7 mouse cellular contexts compared by ENCODE assay signal in genomic region chr15:5117031-5117601, GRCm38 (mm10). TPM values are rescaled to one million over a fixed set of nuclear protein-coding genes. Genes with fewer than 3 reads are reported as not detected.
DNase-seq lines count a peak whose midpoint lies in the region; ATAC-seq lines count a peak whose summit lies in the region.

No protein-coding gene starts in this region.

- H3K36me3 ChIP-seq in neural tube, embryonic 11.5 days (ENCODE audit: control insufficient read depth, insufficient read depth, low read length), result peaks cover 26% of the 10 kb centered on the region
- H3K36me3 ChIP-seq in embryonic facial prominence, embryonic 12.5 days, result peaks cover 42% of the 10 kb centered on the region
- H3K36me3 ChIP-seq in intestine, embryonic 16.5 days (ENCODE audit: control insufficient read depth, insufficient read depth, low read length), result peaks cover 17% of the 10 kb centered on the region
- H3K36me3 ChIP-seq in midbrain, embryonic 11.5 days (ENCODE audit: control insufficient read depth, insufficient read depth, low read length), result peaks cover 28% of the 10 kb centered on the region

- peak overlapping the region; percentile 94 for H3K9ac ChIP-seq in neural tube, embryonic 11.5 days (ENCODE audit: low read length)
- H3K9ac ChIP-seq in embryonic facial prominence, embryonic 12.5 days, result peak overlapping the region; percentile 89
- H3K9ac ChIP-seq in intestine, embryonic 16.5 days (ENCODE audit: low read depth, low read length), result peak overlapping the region; percentile 87
- peak overlapping the region; percentile 96 for H3K9ac ChIP-seq in midbrain, embryonic 11.5 days (ENCODE audit: low read length)

- H3K27me3 ChIP-seq in neural tube, embryonic 11.5 days (ENCODE audit: control insufficient read depth, insufficient read depth, low read length), result no peaks in the 10 kb centered on the region
- no peaks in the 10 kb centered on the region for H3K27me3 ChIP-seq in embryonic facial prominence, embryonic 12.5 days
- no peaks in the 10 kb centered on the region for H3K27me3 ChIP-seq in intestine, embryonic 16.5 days (replicated peaks; ENCODE audit: control insufficient read depth, insufficient read depth, low read length)
- no peaks in the 10 kb centered on the region for H3K27me3 ChIP-seq in midbrain, embryonic 11.5 days (ENCODE audit: control insufficient read depth, insufficient read depth, low read length)

- peaks cover 10% of the 10 kb centered on the region for H3K4me1 ChIP-seq in neural tube, embryonic 11.5 days (ENCODE audit: control insufficient read depth, insufficient read depth, low read length)
- peaks cover 17% of the 10 kb centered on the region for H3K4me1 ChIP-seq in embryonic facial prominence, embryonic 12.5 days
- peaks cover 7% of the 10 kb centered on the region for H3K4me1 ChIP-seq in intestine, embryonic 16.5 days (ENCODE audit: control insufficient read depth, insufficient read depth, low read length)
- H3K4me1 ChIP-seq in midbrain, embryonic 11.5 days (ENCODE audit: control insufficient read depth, insufficient read depth, low read length), result peaks cover 9% of the 10 kb centered on the region

- no peaks in the 10 kb centered on the region for H3K9me3 ChIP-seq in neural tube, embryonic 11.5 days (ENCODE audit: control insufficient read depth, low read length)
- H3K9me3 ChIP-seq in embryonic facial prominence, embryonic 12.5 days, result no peaks in the 10 kb centered on the region
- no peaks in the 10 kb centered on the region for H3K9me3 ChIP-seq in intestine, embryonic 16.5 days (ENCODE audit: control insufficient read depth, low read length)
- no peaks in the 10 kb centered on the region for H3K9me3 ChIP-seq in midbrain, embryonic 11.5 days (ENCODE audit: control insufficient read depth, low read length)

- H3K27ac ChIP-seq in neural tube, embryonic 11.5 days (ENCODE audit: low read depth, low read length), result peak overlapping the region; percentile 80
- H3K27ac ChIP-seq in embryonic facial prominence, embryonic 12.5 days, result peak overlapping the region; percentile 96
- H3K27ac ChIP-seq in intestine, embryonic 16.5 days (ENCODE audit: low read length), result peak overlapping the region; percentile 69
- peak overlapping the region; percentile 42; the same call in 1 of the 2 replicates for H3K27ac ChIP-seq in midbrain, embryonic 11.5 days (ENCODE audit: low read depth, low read length)

- no peak for ATAC-seq in neural tube, embryonic 11.5 days (ENCODE audit: insufficient read depth, low FRiP score, low TSS enrichment)
- no peak for ATAC-seq in embryonic facial prominence, embryonic 12.5 days (ENCODE audit: insufficient number of reproducible peaks, insufficient read depth, low FRiP score, low TSS enrichment)
- ATAC-seq in intestine, embryonic 16.5 days, result no peak
- no peak for ATAC-seq in midbrain, embryonic 11.5 days (ENCODE audit: low FRiP score)

- 3% methylated on average over 22 of the region's 22 CpGs for WGBS in neural tube, embryonic 11.5 days
- under 1% methylated on average over 22 of the region's 22 CpGs for WGBS in embryonic facial prominence, embryonic 12.5 days
- WGBS in intestine, embryonic 16.5 days, result under 1% methylated on average over 22 of the region's 22 CpGs
- 3% methylated on average over 22 of the region's 22 CpGs for WGBS in midbrain, embryonic 11.5 days

- DNase-seq in neural tube, embryonic 11.5 days (ENCODE audit: low spot score), result no peak
- no peak for DNase-seq in neural tube, embryonic 10.5 days (ENCODE audit: extremely low spot score, low spot score)
- DNase-seq in midbrain, embryonic 11.5 days (ENCODE audit: low spot score, missing footprints), result no peak
- no peak for DNase-seq in ovary, postnatal 14 days (ENCODE audit: low spot score)
- DNase-seq in left cerebral cortex, adult 8-10 months (ENCODE audit: low spot score in 2 of 2), result no peak

- H3K4me2 ChIP-seq in neural tube, embryonic 11.5 days (ENCODE audit: low read depth), result peak overlapping the region; percentile 82
- peak overlapping the region; percentile 75 for H3K4me2 ChIP-seq in embryonic facial prominence, embryonic 12.5 days (replicated peaks)
- peak overlapping the region; percentile 60 for H3K4me2 ChIP-seq in intestine, embryonic 16.5 days (ENCODE audit: low read depth, low read length)
- peak overlapping the region; percentile 71 for H3K4me2 ChIP-seq in midbrain, embryonic 11.5 days

- peak overlapping the region; percentile 94 for H3K4me3 ChIP-seq in neural tube, embryonic 11.5 days (ENCODE audit: low read depth, low read length)
- H3K4me3 ChIP-seq in embryonic facial prominence, embryonic 12.5 days, result peak overlapping the region; percentile 90
- peak overlapping the region; percentile 75 for H3K4me3 ChIP-seq in intestine, embryonic 16.5 days (ENCODE audit: low read length)
- H3K4me3 ChIP-seq in midbrain, embryonic 11.5 days (ENCODE audit: low read depth, low read length), result peak overlapping the region; percentile 96

RNA-seq across cellular contexts. Expression of gene Rpl37, which starts 0.7 kb away (rescaled TPM):
- polyA plus RNA-seq in neural tube, embryonic 11.5 days (2014; fragmentation: Nextera tagmentation; extraction: Ambion mirVana), result 487 and 490 TPM in 2 replicates
- polyA plus RNA-seq in embryonic facial prominence, embryonic 12.5 days (2016; fragmentation: Nextera tagmentation; extraction: Ambion mirVana), result 537 and 548 TPM in 2 replicates
- 432 and 438 TPM in 2 replicates for polyA plus RNA-seq in intestine, embryonic 16.5 days (2015; fragmentation: Nextera tagmentation; extraction: Ambion mirVana)
- polyA plus RNA-seq in midbrain, embryonic 11.5 days (2014; fragmentation: Nextera tagmentation; extraction: Ambion mirVana), result 475 and 516 TPM in 2 replicates
- 100 to 1,000 TPM; 292 to 338 (median 307) TPM for total RNA-seq in left cerebral cortex, adult 8-10 months (2022)

RNA-seq across cellular contexts. Expression of gene Card6, which starts 8.8 kb away (rescaled TPM):
- 1.1 and 1.4 TPM in 2 replicates for polyA plus RNA-seq in neural tube, embryonic 11.5 days (2014; fragmentation: Nextera tagmentation; extraction: Ambion mirVana)
- polyA plus RNA-seq in embryonic facial prominence, embryonic 12.5 days (2016; fragmentation: Nextera tagmentation; extraction: Ambion mirVana), result 0.94 and 1.0 TPM in 2 replicates
- 1.5 and 2.1 TPM in 2 replicates for polyA plus RNA-seq in intestine, embryonic 16.5 days (2015; fragmentation: Nextera tagmentation; extraction: Ambion mirVana)
- 0.63 and 1.5 TPM in 2 replicates for polyA plus RNA-seq in midbrain, embryonic 11.5 days (2014; fragmentation: Nextera tagmentation; extraction: Ambion mirVana)
- total RNA-seq in left cerebral cortex, adult 8-10 months (2022), result 1 to 10 TPM; 2.2 to 3.0 (median 2.8) TPM

RNA-seq across cellular contexts. Expression of gene Prkaa1, which starts 26.5 kb away (rescaled TPM):
- 21.2 and 21.7 TPM in 2 replicates for polyA plus RNA-seq in neural tube, embryonic 11.5 days (2014; fragmentation: Nextera tagmentation; extraction: Ambion mirVana)
- polyA plus RNA-seq in embryonic facial prominence, embryonic 12.5 days (2016; fragmentation: Nextera tagmentation; extraction: Ambion mirVana), result 17.2 and 17.8 TPM in 2 replicates
- 23.1 and 24.9 TPM in 2 replicates for polyA plus RNA-seq in intestine, embryonic 16.5 days (2015; fragmentation: Nextera tagmentation; extraction: Ambion mirVana)
- polyA plus RNA-seq in midbrain, embryonic 11.5 days (2014; fragmentation: Nextera tagmentation; extraction: Ambion mirVana), result 20.0 and 20.3 TPM in 2 replicates
- 10 to 100 TPM; 23.2 to 24.7 (median 24.2) TPM for total RNA-seq in left cerebral cortex, adult 8-10 months (2022)

RNA-seq across cellular contexts. Expression of gene C7, which starts 53.6 kb away (rescaled TPM):
- polyA plus RNA-seq in neural tube, embryonic 11.5 days (2014; fragmentation: Nextera tagmentation; extraction: Ambion mirVana), result 0.28 TPM in 1 of 2 replicates, not detected in the other
- polyA plus RNA-seq in embryonic facial prominence, embryonic 12.5 days (2016; fragmentation: Nextera tagmentation; extraction: Ambion mirVana), result 0.19 TPM in 1 of 2 replicates, not detected in the other
- polyA plus RNA-seq in intestine, embryonic 16.5 days (2015; fragmentation: Nextera tagmentation; extraction: Ambion mirVana), result 0.05 and 0.06 TPM in 2 replicates
- polyA plus RNA-seq in midbrain, embryonic 11.5 days (2014; fragmentation: Nextera tagmentation; extraction: Ambion mirVana), result 0.08 and 0.11 TPM in 2 replicates
- total RNA-seq in left cerebral cortex, adult 8-10 months (2022), result 1 to 10 TPM in 3 of 4 experiments, under 1 TPM in 1; 0.95 to 1.2 (median 1.1) TPM

Comparison
In these comparisons a context has a peak if more than half of its experiments do, and no peak if none do; other contexts are left out.
1. H3K27ac ChIP-seq: peak in every context shown above with its lines; median percentile 96 in embryonic facial prominence, embryonic 12.5 days; 80 in neural tube, embryonic 11.5 days; 69 in intestine, embryonic 16.5 days; 42 in midbrain, embryonic 11.5 days.